Mouse (Mus musculus): ENCODE measurements around the gene Tmem8b. TPM values are rescaled to one million over a fixed set of nuclear protein-coding genes. Genes with fewer than 3 reads are reported as not detected.

Gene Tmem8b
- 1.4 and 2.5 TPM in 2 replicates for total RNA-seq (2017)

GRCm38 (mm10) chr4:43668782-43669427 is at the start of gene Tmem8b, which contains the start of gene Fam221b:
TSS of gene Tmem8b (plus strand) at chr4:43668971.
TSS of gene Fam221b (minus strand) at chr4:43669145.
- ATAC-seq (replicated peaks; ENCODE audit: low read depth, poor library complexity, severe bottlenecking), result peak; percentile 88

GRCm38 (mm10) chr4:43620146-43620778 is 48.5 kb upstream of the Tmem8b start:
- ATAC-seq (replicated peaks; ENCODE audit: low read depth, poor library complexity, severe bottlenecking), result no peak

DNA sequence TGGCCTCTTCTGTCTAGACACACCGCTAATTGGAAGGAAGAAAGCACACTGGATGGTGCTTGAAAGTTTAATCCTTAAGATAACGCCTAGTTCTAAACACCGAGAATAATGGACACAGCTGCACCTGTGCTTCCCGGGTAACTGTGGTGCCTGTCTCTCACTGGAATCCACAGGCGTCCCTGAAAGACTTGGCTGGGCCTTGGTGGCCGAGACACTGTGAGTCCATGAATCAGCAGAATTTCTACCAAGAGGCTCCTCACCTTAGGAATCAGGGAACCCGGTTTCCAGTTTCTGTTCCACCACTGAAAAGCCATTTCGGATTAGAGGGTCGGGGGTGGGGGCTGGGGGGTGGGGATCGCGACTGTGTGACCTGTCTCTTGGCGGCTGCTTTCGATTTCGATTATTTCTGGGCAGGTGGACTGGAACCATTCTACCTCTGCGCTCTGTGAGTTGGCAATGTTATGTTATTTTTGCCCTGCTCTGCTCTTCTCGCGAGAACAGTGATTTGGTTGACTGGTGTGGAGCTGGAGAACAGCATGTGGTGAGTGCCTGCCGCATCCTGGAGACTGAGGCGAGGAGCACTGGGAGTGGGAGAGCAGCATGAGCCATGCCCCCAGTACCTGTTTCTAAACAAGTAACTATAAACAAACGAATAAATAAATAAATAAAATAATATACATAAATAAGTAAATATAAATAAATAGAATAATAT is 39.5 kb upstream of the Tmem8b start:
- ATAC-seq (replicated peaks; ENCODE audit: low read depth, poor library complexity, severe bottlenecking), result no peak

GRCm38 (mm10) chr4:43630030-43630581 is 38.7 kb upstream of the Tmem8b start:
- peak; percentile 84 for ATAC-seq (replicated peaks; ENCODE audit: low read depth, poor library complexity, severe bottlenecking)

DNA sequence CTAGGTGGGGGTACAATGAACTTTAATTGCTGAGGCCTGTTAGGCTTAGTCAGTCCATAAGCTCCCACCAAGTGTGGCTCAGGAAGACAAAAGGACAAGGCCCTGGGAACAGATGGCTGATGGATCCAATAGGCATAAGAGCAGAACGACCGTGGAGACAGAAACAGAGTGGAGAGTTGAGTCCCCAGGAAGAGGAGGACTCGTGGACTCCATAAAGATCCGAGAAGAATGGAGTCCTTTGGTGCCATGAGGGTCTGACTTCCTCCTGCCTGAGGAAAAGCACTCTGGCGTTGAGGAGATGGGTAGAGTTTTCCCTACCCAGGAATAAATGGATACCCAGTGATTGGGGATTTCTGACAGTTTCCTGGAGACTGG is 38.1 kb upstream of the Tmem8b start:
- ATAC-seq (replicated peaks; ENCODE audit: low read depth, poor library complexity, severe bottlenecking), result no peak

DNA sequence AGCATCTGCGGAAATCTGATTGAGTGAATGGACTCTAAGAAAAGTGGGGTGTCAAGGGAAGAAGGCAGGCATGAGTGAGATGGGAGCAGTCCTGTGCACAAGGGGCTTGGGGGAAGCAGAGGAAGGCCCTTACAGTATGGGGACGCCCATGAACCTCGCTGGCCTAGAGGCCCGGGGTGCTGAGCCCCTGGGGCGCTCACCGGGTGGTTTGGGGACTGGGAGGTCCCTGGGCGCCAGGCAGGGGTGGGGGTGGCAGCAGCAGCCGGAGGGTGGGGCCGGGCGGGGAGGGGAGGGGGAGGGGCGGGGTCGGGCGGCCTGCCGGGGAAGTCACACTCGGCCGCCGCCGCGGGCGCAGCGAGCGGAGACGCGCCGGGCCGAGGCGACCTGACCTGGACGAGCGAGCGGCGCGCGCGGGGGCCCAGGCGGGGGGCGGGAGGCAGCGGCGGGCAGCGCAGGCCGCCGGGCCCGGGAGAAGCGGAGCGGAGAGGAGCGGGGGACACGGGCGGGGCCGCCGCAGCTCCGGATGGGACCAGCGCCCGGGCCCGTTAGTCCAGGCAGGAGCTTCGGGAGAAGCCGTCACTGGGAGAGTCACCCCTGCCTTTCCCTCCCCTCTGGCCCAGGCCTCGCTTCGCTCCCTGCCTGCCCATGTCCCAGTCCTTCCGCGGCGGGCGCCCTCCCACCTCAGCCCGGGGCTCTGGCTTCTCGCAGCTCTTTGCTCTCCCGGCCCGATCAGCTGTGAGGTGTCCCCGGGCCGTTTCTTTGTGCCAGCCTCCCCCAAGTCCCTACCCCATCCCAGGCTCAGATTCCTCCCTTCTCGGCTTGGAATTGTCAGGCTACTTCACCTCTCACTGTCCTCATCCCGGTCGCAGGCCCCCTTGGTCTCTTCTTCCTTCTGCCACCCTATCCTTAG is 37.5 kb upstream of the Tmem8b start, which contains the start of gene Npr2:
Npr2 (plus strand) TSS at position 890 of the 910 bp plus-strand sequence.
- 0 out of 2 replicates have a peak, but pooled peaks have one; percentile 17 for ATAC-seq (replicated peaks; ENCODE audit: low read depth, poor library complexity, severe bottlenecking)

DNA sequence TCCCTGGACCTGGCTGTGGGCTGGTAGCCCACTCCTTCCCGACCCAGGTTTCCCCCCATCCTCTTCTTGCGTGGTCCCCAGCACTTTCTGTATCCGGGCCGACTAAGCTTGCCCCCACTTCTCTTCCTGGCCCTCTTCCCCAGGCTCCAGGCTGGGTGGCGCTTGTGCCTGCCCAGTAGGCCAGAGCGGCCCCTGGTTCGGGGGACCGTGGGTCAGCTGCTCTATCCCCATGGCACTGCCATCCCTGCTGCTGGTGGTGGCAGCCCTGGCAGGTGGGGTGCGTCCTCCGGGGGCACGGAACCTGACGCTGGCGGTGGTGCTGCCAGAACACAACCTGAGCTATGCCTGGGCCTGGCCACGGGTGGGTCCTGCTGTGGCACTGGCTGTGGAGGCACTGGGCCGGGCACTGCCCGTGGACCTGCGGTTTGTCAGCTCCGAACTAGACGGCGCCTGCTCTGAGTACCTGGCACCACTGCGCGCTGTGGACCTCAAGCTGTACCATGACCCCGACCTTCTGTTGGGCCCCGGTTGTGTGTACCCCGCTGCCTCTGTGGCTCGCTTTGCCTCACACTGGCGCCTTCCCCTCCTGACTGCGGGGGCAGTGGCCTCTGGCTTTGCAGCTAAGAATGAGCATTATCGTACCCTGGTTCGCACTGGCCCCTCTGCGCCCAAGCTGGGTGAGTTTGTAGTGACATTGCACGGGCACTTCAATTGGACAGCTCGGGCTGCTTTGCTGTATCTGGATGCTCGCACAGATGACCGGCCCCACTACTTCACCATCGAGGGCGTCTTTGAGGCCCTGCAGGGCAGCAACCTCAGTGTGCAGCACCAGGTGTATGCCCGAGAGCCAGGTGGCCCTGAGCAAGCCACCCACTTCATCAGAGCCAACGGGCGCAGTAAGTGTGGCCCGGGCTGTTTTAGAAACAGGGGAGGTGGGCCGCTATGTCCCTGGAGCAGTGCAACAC is 36.5 kb upstream of the Tmem8b start:
- no peak for ATAC-seq (replicated peaks; ENCODE audit: low read depth, poor library complexity, severe bottlenecking)

GRCm38 (mm10) chr4:43633296-43633695 is 35.5 kb upstream of the Tmem8b start:
- no peak for ATAC-seq (replicated peaks; ENCODE audit: low read depth, poor library complexity, severe bottlenecking)

DNA sequence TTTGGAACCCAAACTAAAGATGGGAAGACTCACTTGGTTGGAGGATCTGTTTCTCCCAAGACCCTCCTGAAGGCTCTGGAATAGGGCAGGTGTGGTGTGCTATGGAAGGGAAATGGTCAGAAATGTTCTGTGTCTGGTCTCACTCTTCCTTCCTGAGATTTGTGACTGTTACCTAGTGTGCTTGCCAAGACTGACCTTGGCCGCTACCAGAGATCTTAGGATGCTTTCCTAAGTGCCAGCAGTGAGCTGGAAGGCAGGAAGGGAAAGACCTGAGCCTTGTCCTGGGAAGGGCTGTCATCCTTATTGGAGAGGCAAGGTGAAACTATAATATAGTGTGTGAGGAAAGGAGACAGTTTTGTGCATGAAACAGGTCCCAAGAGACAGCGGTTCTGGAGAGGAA is 35.0 kb upstream of the Tmem8b start:
- no peak for ATAC-seq (replicated peaks; ENCODE audit: low read depth, poor library complexity, severe bottlenecking)

GRCm38 (mm10) chr4:43634621-43635374 is 34.0 kb upstream of the Tmem8b start:
- ATAC-seq (replicated peaks; ENCODE audit: low read depth, poor library complexity, severe bottlenecking), result no peak

DNA sequence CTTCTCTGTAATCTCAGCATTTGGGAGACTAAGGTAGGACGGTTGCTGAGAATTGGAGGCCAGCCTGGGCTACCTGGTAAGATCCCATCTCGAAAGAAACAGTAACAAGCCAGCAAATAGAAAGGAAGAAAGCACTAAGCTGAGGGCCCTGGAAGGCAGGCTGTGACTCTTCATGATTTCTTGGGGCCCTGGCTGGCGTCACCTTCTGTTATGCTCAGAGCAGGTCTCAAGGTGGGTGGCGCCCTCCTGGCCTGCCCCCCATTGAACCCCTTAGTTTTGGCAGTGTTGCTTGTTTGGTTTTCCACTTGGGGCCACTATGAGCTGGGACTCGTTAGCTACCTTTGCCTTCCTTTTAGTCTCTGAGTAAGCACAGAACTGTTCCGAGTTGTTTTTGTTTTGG is 32.0 kb upstream of the Tmem8b start:
- no peak for ATAC-seq (replicated peaks; ENCODE audit: low read depth, poor library complexity, severe bottlenecking)

DNA sequence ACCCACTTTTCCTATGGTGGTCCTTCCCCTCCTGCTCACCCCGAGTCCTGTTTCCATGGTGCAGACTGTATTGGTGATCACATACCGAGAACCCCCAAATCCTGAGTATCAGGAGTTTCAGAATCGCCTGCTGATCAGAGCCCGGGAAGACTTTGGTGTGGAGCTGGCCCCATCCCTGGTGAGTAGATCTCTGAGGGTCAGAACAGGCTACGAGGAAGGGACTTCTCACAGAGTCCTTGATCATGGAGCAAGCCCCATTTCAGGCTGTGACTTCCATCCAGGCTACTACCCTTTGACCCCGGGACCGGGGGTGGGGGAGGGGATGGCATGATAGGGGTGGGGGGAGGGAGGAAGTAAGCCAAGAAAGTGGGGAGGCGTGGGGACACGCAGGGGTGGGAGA is 28.7 kb upstream of the Tmem8b start:
- no peak for ATAC-seq (replicated peaks; ENCODE audit: low read depth, poor library complexity, severe bottlenecking)

- no peak for ATAC-seq (replicated peaks; ENCODE audit: low read depth, poor library complexity, severe bottlenecking)
Observed at GRCm38 (mm10) chr4:43640491-43640890, 28.3 kb upstream of the Tmem8b start.

DNA sequence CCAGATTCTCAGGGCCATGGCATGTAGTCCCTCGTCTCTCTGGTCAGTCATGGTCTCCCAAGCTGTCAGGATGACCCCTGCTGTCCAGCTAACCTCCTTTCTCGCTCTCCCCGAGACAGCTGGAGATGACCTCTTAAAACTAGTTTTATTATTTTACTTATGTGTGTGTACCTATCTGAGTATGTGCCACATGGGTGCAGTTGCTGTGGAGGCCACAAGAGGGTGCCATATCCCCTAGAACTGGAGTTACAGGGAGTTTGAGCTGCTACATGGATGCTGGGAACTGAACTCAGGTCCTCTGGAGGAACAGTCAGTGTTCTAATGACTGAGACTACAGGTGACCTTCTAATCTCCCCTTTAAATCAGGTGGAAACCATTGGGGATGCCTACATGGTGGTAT is 19.0 kb upstream of the Tmem8b start:
- no peak for ATAC-seq (replicated peaks; ENCODE audit: low read depth, poor library complexity, severe bottlenecking)

GRCm38 (mm10) chr4:43652726-43653125 is 16.0 kb upstream of the Tmem8b start:
- no peak for ATAC-seq (replicated peaks; ENCODE audit: low read depth, poor library complexity, severe bottlenecking)

DNA sequence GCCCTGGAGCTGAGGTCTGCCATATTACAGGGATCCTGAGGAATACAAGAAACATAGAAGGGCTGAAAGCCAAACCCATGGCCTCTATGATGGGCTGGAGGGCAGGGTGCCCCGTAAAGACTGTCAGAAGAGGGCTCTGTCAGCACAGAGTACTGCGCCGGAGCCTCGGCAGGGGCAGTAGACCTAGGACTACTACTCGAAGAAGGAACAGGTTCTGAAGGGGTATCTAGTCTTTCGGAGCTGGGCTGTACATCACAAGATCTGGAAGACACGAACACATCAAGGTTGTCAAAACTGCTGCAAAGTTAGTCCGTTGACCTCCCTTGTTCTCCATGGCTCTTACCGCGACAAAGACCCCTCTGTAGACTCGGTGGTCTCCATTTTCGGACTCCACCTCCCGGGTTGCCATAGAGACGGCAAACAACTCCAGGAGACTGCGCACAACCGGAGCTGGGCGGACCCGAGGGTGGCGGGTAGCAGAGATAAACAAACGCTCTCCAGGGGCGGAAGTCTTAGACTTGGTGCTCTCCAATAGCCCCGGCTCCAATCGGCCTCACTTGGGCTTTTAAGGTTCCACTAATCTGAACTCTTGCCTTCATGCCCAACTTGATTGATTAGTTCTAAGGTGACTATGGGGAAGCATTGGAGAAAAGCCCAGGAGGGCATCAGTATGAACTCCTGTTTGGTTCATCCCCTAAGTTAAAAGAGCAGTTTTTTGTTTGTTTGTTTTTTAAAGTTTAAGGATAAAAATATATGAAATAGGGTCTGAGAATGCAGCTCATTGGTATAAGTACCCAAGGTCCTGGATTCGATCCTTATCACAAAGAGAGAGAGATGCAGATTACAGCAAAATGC is 15.4 kb upstream of the Tmem8b start, which contains the start of gene Spag8:
Spag8 (minus strand) TSS at position 434 of the 855 bp plus-strand sequence.
- ATAC-seq (replicated peaks; ENCODE audit: low read depth, poor library complexity, severe bottlenecking), result no peak

Measured in common myeloid progenitor, adult 5-6 weeks (primary cell).